Mouse (Mus musculus) myocyte (in vitro differentiated cells): ENCODE data around the gene Aptx. TPM values are rescaled to one million over a fixed set of nuclear protein-coding genes. Genes with fewer than 3 reads are reported as not detected.

ENCODE experiments used
- H3K27me3 ChIP-seq: one replicate; pipeline ENCODE4 v1.6.1; 2011; ENCODE audit not compliant: control insufficient read depth, insufficient read depth, insufficient read length
- H3K36me3 ChIP-seq: one replicate; pipeline ENCODE4 v1.6.1; 2011; ENCODE audit not compliant: control insufficient read depth, insufficient read depth
- H3K4me2 ChIP-seq: one replicate; pipeline ENCODE4 v1.6.1; 2011; ENCODE audit warnings: low read depth, control low read depth
- H3K4me3 ChIP-seq: one replicate; pipeline ENCODE4 v1.5.1; 2011; ENCODE audit warnings: mild to moderate bottlenecking, control low read depth, moderate library complexity
- H3K79me2 ChIP-seq: one replicate; pipeline ENCODE4 v1.6.1; 2011; ENCODE audit not compliant: control insufficient read depth, insufficient read depth
- H3ac ChIP-seq: one replicate; pipeline ENCODE4 v1.6.1; 2011; ENCODE audit not compliant: control insufficient read depth, insufficient read length
- CEBPB ChIP-seq: IDR thresholded peaks from 2 replicates; pipeline ENCODE4 v1.6.1; 2011; ENCODE audit warnings: mild to moderate bottlenecking, moderate library complexity; ENCODE audit not compliant: poor library complexity, insufficient read depth, severe bottlenecking
- E2F4 ChIP-seq: IDR thresholded peaks from one replicate; pipeline ENCODE4 v1.6.1; 2011; ENCODE audit warnings: mild to moderate bottlenecking, control low read depth, moderate library complexity; ENCODE audit not compliant: insufficient read depth
- MAX ChIP-seq: IDR thresholded peaks from one replicate; pipeline ENCODE4 v1.6.1; 2011; ENCODE audit warnings: low read depth, mild to moderate bottlenecking, control low read depth
- MYOD1 ChIP-seq, 3 experiments: IDR thresholded peaks; one replicate each; pipeline ENCODE4 v1.6.1; 2011; ENCODE audit warnings: control low read depth in 2 of 3, low read depth in 2 of 3, mild to moderate bottlenecking in 2 of 3, moderate library complexity in 1 of 3; ENCODE audit not compliant: insufficient read length in 2 of 3, control insufficient read depth in 1 of 3
- MYOG ChIP-seq, 3 experiments: IDR thresholded peaks; one replicate each; pipeline ENCODE4 v1.6.1; 2011; ENCODE audit warnings: control low read depth in 2 of 3, low read depth in 2 of 3, mild to moderate bottlenecking in 2 of 3; ENCODE audit not compliant: insufficient read length in 2 of 3, control insufficient read depth in 1 of 3, insufficient read depth in 1 of 3
- POLR2A ChIP-seq: IDR thresholded peaks from one replicate; pipeline ENCODE4 v1.6.1; 2011; ENCODE audit warnings: low read depth, mild to moderate bottlenecking, control low read depth, moderate library complexity; ENCODE audit not compliant: insufficient read length
- POLR2AphosphoS2 ChIP-seq: IDR thresholded peaks from one replicate; pipeline ENCODE4 v1.6.1; 2011; ENCODE audit warnings: low read depth, control low read depth; ENCODE audit not compliant: insufficient read length
- REST ChIP-seq: IDR thresholded peaks from one replicate; pipeline ENCODE4 v1.6.1; 2011; ENCODE audit warnings: mild to moderate bottlenecking, control low read depth, moderate library complexity; ENCODE audit not compliant: insufficient read depth, insufficient read length
- SRF ChIP-seq: IDR thresholded peaks from one replicate; pipeline ENCODE4 v1.6.1; 2011; ENCODE audit warnings: low read depth; ENCODE audit not compliant: control insufficient read depth, insufficient read length
- TCF12 ChIP-seq: IDR thresholded peaks from one replicate; pipeline ENCODE4 v1.6.1; 2011; ENCODE audit warnings: mild to moderate bottlenecking, control low read depth; ENCODE audit not compliant: poor library complexity, insufficient read depth, severe bottlenecking
- TCF3 ChIP-seq: IDR thresholded peaks from one replicate; pipeline ENCODE4 v1.6.1; 2011; ENCODE audit warnings: low read depth, control low read depth; ENCODE audit not compliant: insufficient read length
- USF1 ChIP-seq: IDR thresholded peaks from one replicate; pipeline ENCODE4 v1.6.1; 2011; ENCODE audit warnings: low read depth, mild to moderate bottlenecking, control low read depth, moderate library complexity
- polyA plus RNA-seq: library from polyadenylated mRNA; unstranded; fragments of >200 nt; fragmentation: generic; extraction: Trizol; gene quantifications from one replicate; pipeline ENCODE4 v1.2.1, GENCODE M21; 2012; ENCODE audit warnings: missing spikeins

Gene Aptx
- polyA plus RNA-seq, 1 experiment, result 20.4 TPM

DNA sequence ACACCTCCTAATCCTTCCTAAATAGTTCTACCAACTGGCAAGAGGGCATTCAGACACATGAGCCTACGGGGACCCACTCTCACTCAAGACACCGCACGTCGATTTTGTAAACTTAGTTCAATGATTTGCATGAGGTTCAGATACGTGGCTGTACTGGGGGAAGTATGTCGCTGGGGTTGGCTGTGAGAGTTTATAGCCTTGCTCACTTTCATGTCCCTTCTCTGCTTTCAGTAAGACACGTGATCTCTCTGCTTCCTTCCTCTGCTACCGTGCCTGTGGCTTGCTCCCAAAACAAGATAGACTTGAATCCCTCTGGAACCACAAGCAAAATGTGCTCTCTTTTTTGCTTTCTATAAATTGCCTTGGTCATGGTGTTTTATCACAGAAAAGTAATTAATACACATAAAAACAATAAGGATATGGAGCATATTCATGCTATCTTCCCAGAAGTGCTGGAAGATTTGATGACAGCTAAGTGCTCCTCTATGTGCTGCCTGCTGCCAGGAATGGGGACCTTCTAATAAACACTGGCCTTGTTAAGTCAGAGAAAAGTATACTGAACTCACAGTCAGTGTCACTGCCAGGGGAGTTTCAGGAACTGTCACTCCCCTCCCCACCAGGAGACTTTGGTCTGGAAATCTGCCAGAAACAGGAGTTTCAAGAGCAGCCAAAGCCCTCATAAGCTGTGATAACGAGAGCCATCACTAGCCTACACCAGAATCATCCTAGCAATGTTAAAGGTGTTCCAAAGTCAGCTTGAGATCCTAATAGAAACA, 36.6 kb downstream of the Aptx start:
- H3K4me2 ChIP-seq, result no peak overlapping the region
- no peak for TF ChIP-seq POLR2A
- TF ChIP-seq E2F4, result no peak
- no peak for TF ChIP-seq TCF3
- no peak for TF ChIP-seq USF1
- TF ChIP-seq MYOG (IDR thresholded peaks at IDR 0.05; ENCODE audit: control insufficient read depth in 1 of 3, insufficient read depth in 1 of 3, insufficient read length in 2 of 3, low read depth in 2 of 3), result no peak
- TF ChIP-seq CEBPB, result no peak
- TF ChIP-seq MAX, result no peak
- TF ChIP-seq TCF12, result no peak
- TF ChIP-seq MYOD1 (IDR thresholded peaks at IDR 0.05; ENCODE audit: control insufficient read depth in 1 of 3, insufficient read length in 2 of 3, low read depth in 2 of 3), result no peak
- no peak for TF ChIP-seq POLR2AphosphoS2
- TF ChIP-seq REST, result no peak
- TF ChIP-seq SRF, result no peak
- no peak overlapping the region for H3K4me3 ChIP-seq
- peaks cover 5% of the 10 kb centered on the region for H3K27me3 ChIP-seq
- H3K79me2 ChIP-seq, result no peaks in the 10 kb centered on the region
- no peak overlapping the region for H3ac ChIP-seq
- no peaks in the 10 kb centered on the region for H3K36me3 ChIP-seq

DNA sequence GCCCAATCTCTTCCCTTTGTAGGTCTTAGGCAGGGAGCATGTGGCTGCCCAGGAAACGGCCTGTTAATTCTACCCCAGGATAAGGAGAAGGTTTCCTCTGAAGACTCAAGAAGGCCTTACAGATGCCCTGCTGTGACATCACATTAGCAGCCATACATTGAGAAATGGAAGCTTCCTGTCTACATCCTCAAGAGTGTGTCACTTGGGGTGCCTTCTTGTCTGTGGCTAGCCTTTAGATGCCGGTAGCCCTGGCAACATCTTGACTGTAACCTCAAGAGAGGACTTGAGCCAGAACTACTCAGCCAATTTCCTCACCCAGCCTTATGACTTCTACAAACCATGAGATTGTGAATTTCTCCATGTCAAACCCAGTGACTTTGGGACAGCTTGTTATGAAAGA, 51.9 kb downstream of the Aptx start:
- TF ChIP-seq TCF3 (no peak), E2F4 (no peak), POLR2AphosphoS2 (no peak), MYOG (IDR thresholded peaks at IDR 0.05; ENCODE audit: control insufficient read depth in 1 of 3, insufficient read depth in 1 of 3, insufficient read length in 2 of 3, low read depth in 2 of 3) (no peak), USF1 (no peak), CEBPB (no peak), SRF (no peak), REST (no peak), MAX (no peak)
- H3ac ChIP-seq, result no peak overlapping the region
- no peaks in the 10 kb centered on the region for H3K36me3 ChIP-seq
- H3K4me2 ChIP-seq, result no peak overlapping the region
- no peaks in the 10 kb centered on the region for H3K79me2 ChIP-seq
- no peak overlapping the region for H3K4me3 ChIP-seq
- no peaks in the 10 kb centered on the region for H3K27me3 ChIP-seq

GRCm38 (mm10) chr4:40649111-40649510, 53.9 kb downstream of the Aptx start:
- Histone ChIP-seq H3K36me3 (no peaks in the 10 kb centered on the region), H3K4me3 (no peak overlapping the region), H3ac (no peak overlapping the region), H3K27me3 (no peaks in the 10 kb centered on the region), H3K79me2 (no peaks in the 10 kb centered on the region), H3K4me2 (no peak overlapping the region)
- TF ChIP-seq POLR2A (no peak), SRF (no peak), MYOD1 (IDR thresholded peaks at IDR 0.05; ENCODE audit: control insufficient read depth in 1 of 3, insufficient read length in 2 of 3, low read depth in 2 of 3) (no peak), MAX (no peak)

GRCm38 (mm10) chr4:40643567-40643966, 59.4 kb downstream of the Aptx start:
- TF ChIP-seq USF1 (no peak), REST (no peak), POLR2A (no peak), TCF12 (no peak), POLR2AphosphoS2 (no peak), MYOD1 (IDR thresholded peaks at IDR 0.05; ENCODE audit: control insufficient read depth in 1 of 3, insufficient read length in 2 of 3, low read depth in 2 of 3) (no peak), MYOG (IDR thresholded peaks at IDR 0.05; ENCODE audit: control insufficient read depth in 1 of 3, insufficient read depth in 1 of 3, insufficient read length in 2 of 3, low read depth in 2 of 3) (no peak), TCF3 (no peak), E2F4 (no peak), MAX (no peak), CEBPB (no peak), SRF (no peak)
- no peaks in the 10 kb centered on the region for H3K79me2 ChIP-seq
- H3K4me2 ChIP-seq, result no peak overlapping the region
- H3K27me3 ChIP-seq, result no peaks in the 10 kb centered on the region
- no peak overlapping the region for H3K4me3 ChIP-seq
- no peaks in the 10 kb centered on the region for H3K36me3 ChIP-seq
- H3ac ChIP-seq, result no peak overlapping the region

GRCm38 (mm10) chr4:40640991-40641390, 62.0 kb downstream of the Aptx start:
- no peak overlapping the region for H3ac ChIP-seq
- TF ChIP-seq REST, result no peak
- no peak for TF ChIP-seq TCF12
- TF ChIP-seq SRF, result no peak
- TF ChIP-seq MAX, result no peak
- TF ChIP-seq E2F4, result no peak
- TF ChIP-seq MYOG (IDR thresholded peaks at IDR 0.05; ENCODE audit: control insufficient read depth in 1 of 3, insufficient read depth in 1 of 3, insufficient read length in 2 of 3, low read depth in 2 of 3), result no peak
- no peak for TF ChIP-seq MYOD1 (IDR thresholded peaks at IDR 0.05; ENCODE audit: control insufficient read depth in 1 of 3, insufficient read length in 2 of 3, low read depth in 2 of 3)
- no peak for TF ChIP-seq USF1
- TF ChIP-seq CEBPB, result no peak
- TF ChIP-seq POLR2AphosphoS2, result no peak
- TF ChIP-seq POLR2A, result no peak
- TF ChIP-seq TCF3, result no peak
- H3K79me2 ChIP-seq, result no peaks in the 10 kb centered on the region
- no peaks in the 10 kb centered on the region for H3K36me3 ChIP-seq
- no peaks in the 10 kb centered on the region for H3K27me3 ChIP-seq
- H3K4me3 ChIP-seq, result no peak overlapping the region
- no peak overlapping the region for H3K4me2 ChIP-seq

Other genes starting within 250 kb of the Aptx start
- not detected for gene Tmem215, start 231.0 kb downstream of the Aptx start, polyA plus RNA-seq
- 68.3 TPM for gene Dnaja1, start 19.0 kb upstream of the Aptx start, polyA plus RNA-seq
- 67.5 TPM for gene Smu1, start 54.7 kb upstream of the Aptx start, polyA plus RNA-seq
- gene B4galt1, start 150.8 kb upstream of the Aptx start, polyA plus RNA-seq, result 37.7 TPM
- 12.5 TPM for gene Spink4, start 216.9 kb upstream of the Aptx start, polyA plus RNA-seq
- 330 TPM for gene Bag1, start 245.1 kb upstream of the Aptx start, polyA plus RNA-seq
- gene Chmp5, start 245.2 kb upstream of the Aptx start, polyA plus RNA-seq, result 62.2 TPM